Comparison of ENCODE assay signal across 24 mouse cellular contexts in genomic region chr3:89163123-89163522, GRCm38 (mm10). TPM values are rescaled to one million over a fixed set of nuclear protein-coding genes. Genes with fewer than 3 reads are reported as not detected.
DNase-seq lines count a peak whose midpoint lies in the region; TF ChIP-seq lines count a peak whose summit lies in the region.
"Had no signal": no experiment of that assay in that cellular context is flagged by ENCODE, and none has a peak within 500 bp of the region (broad histone marks: within the 10 kb centered on the region; RNA-seq: fewer than 3 reads in every experiment).

No protein-coding gene starts in this region.

- no peak overlapping the region for H3K4me3 ChIP-seq in cerebellum, adult 2 months (replicated peaks; ENCODE audit: insufficient read depth, low read depth, low read length)
- no peak overlapping the region for H3K4me3 ChIP-seq in ES-Bruce4 (ENCODE audit: low read depth, low read length)
- no peak overlapping the region for H3K4me3 ChIP-seq in bone marrow macrophage, adult 2 months (ENCODE audit: insufficient read depth, low read length)
- H3K4me3 ChIP-seq: forebrain, embryonic 10.5 days; heart, embryonic 12.5 days; stomach, embryonic 15.5 days had no signal

- H3K27ac ChIP-seq in cerebellum, adult 2 months (ENCODE audit: insufficient read depth, low read length): no peak overlapping the region
- 0 out of 2 replicates have a peak overlapping the region, but pooled peaks have one; percentile 37 for H3K27ac ChIP-seq in ES-Bruce4 (ENCODE audit: insufficient read depth, low read length)
- peak overlapping the region; percentile 49 for H3K27ac ChIP-seq in bone marrow macrophage, adult 2 months (ENCODE audit: insufficient read depth, low read depth, low read length)
- H3K27ac ChIP-seq: embryonic facial prominence, embryonic 15.5 days; limb, embryonic 10.5 days; stomach, embryonic 15.5 days had no signal

- TF ChIP-seq CTCF in cerebellum, adult 2 months (IDR thresholded peaks at IDR 0.05; ENCODE audit: borderline replicate concordance, insufficient read depth, low read depth, low read length): no peak
- TF ChIP-seq CTCF in ES-Bruce4 (IDR thresholded peaks at IDR 0.05; ENCODE audit: low read depth, low read length): no peak
- TF ChIP-seq CTCF in bone marrow macrophage, adult 2 months (IDR thresholded peaks at IDR 0.05; ENCODE audit: low read depth, low read length): no peak

- H3K9me3 ChIP-seq in ES-Bruce4 (replicated peaks; ENCODE audit: control insufficient read depth, insufficient read depth, low read length, poor library complexity, severe bottlenecking): no peaks in the 10 kb centered on the region
- H3K9me3 ChIP-seq: embryonic facial prominence, embryonic 15.5 days; forebrain, embryonic 10.5 days; heart, embryonic 12.5 days; limb, embryonic 10.5 days; liver, embryonic 15.5 days; neural tube, embryonic 15.5 days; stomach, embryonic 15.5 days had no signal

- no peak overlapping the region for H3K9ac ChIP-seq in ES-Bruce4 (ENCODE audit: low read depth, poor library complexity, severe bottlenecking)
- H3K9ac ChIP-seq: embryonic facial prominence, embryonic 15.5 days; neural tube, embryonic 15.5 days; stomach, embryonic 15.5 days had no signal

- DNase-seq in cerebellum, adult 9-10 months: peak; percentile 27
- DNase-seq in cerebellum, adult 2 months: no peak
- no peak for DNase-seq in thymus, postnatal 4 days
- DNase-seq in testis, postnatal 14 days (ENCODE audit: low spot score): no peak
- DNase-seq in heart, postnatal 36 days: no peak
- DNase-seq: cerebellum, adult 18-20 months; gastrocnemius, postnatal 25 days; heart, adult 18-20 months; heart, postnatal 10 days; layer of hippocampus, adult 9-11 months; liver; thymus, adult 18-20 months; thymus, postnatal 36 days had no signal

- H3K27me3 ChIP-seq in cerebellum, adult 2 months (ENCODE audit: control insufficient read depth, insufficient read depth, low read length): no peaks in the 10 kb centered on the region
- no peaks in the 10 kb centered on the region for H3K27me3 ChIP-seq in ES-Bruce4 (ENCODE audit: control insufficient read depth, insufficient read depth, low read length, poor library complexity, severe bottlenecking)
- H3K27me3 ChIP-seq: neural tube, embryonic 15.5 days had no signal

- peaks cover 15% of the 10 kb centered on the region for H3K36me3 ChIP-seq in ES-Bruce4 (ENCODE audit: control insufficient read depth, insufficient read depth, low read length, poor library complexity, severe bottlenecking)

- WGBS in cerebellum, adult 2 months: 80% methylated on average over 1 of the region's 1 CpGs

- no peak for TF ChIP-seq POLR2A in cerebellum, adult 2 months (IDR thresholded peaks at IDR 0.05; ENCODE audit: borderline replicate concordance, insufficient read depth, low read length)
- TF ChIP-seq POLR2A in ES-Bruce4 (IDR thresholded peaks at IDR 0.05; ENCODE audit: insufficient read depth, low read length): no peak
- no peak for TF ChIP-seq POLR2A in bone marrow macrophage, adult 2 months (IDR thresholded peaks at IDR 0.05; ENCODE audit: borderline replicate concordance, low read depth, low read length)

- peaks cover 8% of the 10 kb centered on the region; the same call in 1 of the 2 replicates for H3K4me1 ChIP-seq in cerebellum, adult 2 months (ENCODE audit: control insufficient read depth, insufficient read depth, low read length)
- peaks cover 2% of the 10 kb centered on the region for H3K4me1 ChIP-seq in ES-Bruce4 (ENCODE audit: control insufficient read depth, insufficient read depth, low read length)
- H3K4me1 ChIP-seq in bone marrow macrophage, adult 2 months (ENCODE audit: control insufficient read depth, insufficient read depth, low read length): peaks cover 20% of the 10 kb centered on the region

- intact Hi-C loops in heart, postnatal 36 days (cut with DNase I): loop anchor here (10.0 kb wide), 2 partner anchors 218 to 248 kb away; partner anchors contain the start of gene Msto1

- TF ChIP-seq EP300 in ES-Bruce4 (IDR thresholded peaks at IDR 0.05; ENCODE audit: insufficient read depth, low read depth, low read length): no peak

RNA-seq across cellular contexts. Expression of gene Clk2, which starts 1.5 kb away (rescaled TPM):
- 75.5 and 80.2 TPM in 2 replicates for polyA plus RNA-seq in cerebellum, adult 2 months (2012; rRNA removed)
- 79.4 and 82.9 TPM in 2 replicates for polyA plus RNA-seq in ES-Bruce4 (2011; ENCODE audit: insufficient read depth, insufficient read length, low read depth, missing spikeins)
- polyA plus RNA-seq in bone marrow macrophage, adult 2 months (2012; ENCODE audit: insufficient read depth, insufficient read length, missing spikeins): 52.5 and 61.4 TPM in 2 replicates
- 10 to 100 TPM; 15.8 to 19.9 TPM for total RNA-seq in heart, postnatal 36 days (2021)

RNA-seq across cellular contexts. Expression of gene Hcn3, which starts 3.1 kb away (rescaled TPM):
- polyA plus RNA-seq in cerebellum, adult 2 months (2012; rRNA removed): 13.0 and 14.6 TPM in 2 replicates
- 2.2 and 4.7 TPM in 2 replicates for polyA plus RNA-seq in ES-Bruce4 (2011; ENCODE audit: insufficient read depth, insufficient read length, low read depth, missing spikeins)
- polyA plus RNA-seq in bone marrow macrophage, adult 2 months (2012; ENCODE audit: insufficient read depth, insufficient read length, missing spikeins): 0.47 TPM in 1 of 2 replicates, not detected in the other
- total RNA-seq in heart, postnatal 36 days (2021): under 1 TPM; 0.17 to 0.38 TPM

RNA-seq across cellular contexts. Expression of gene Scamp3, which starts 14.2 kb away (rescaled TPM):
- 109 and 121 TPM in 2 replicates for polyA plus RNA-seq in cerebellum, adult 2 months (2012; rRNA removed)
- polyA plus RNA-seq in ES-Bruce4 (2011; ENCODE audit: insufficient read depth, insufficient read length, low read depth, missing spikeins): 74.8 and 75.7 TPM in 2 replicates
- polyA plus RNA-seq in bone marrow macrophage, adult 2 months (2012; ENCODE audit: insufficient read depth, insufficient read length, missing spikeins): 76.5 and 77.9 TPM in 2 replicates
- 10 to 100 TPM; 49.8 to 49.9 TPM for total RNA-seq in heart, postnatal 36 days (2021)

RNA-seq across cellular contexts. Expression of gene Fam189b, which starts 19.8 kb away (rescaled TPM):
- 86.8 and 97.7 TPM in 2 replicates for polyA plus RNA-seq in cerebellum, adult 2 months (2012; rRNA removed)
- polyA plus RNA-seq in ES-Bruce4 (2011; ENCODE audit: insufficient read depth, insufficient read length, low read depth, missing spikeins): 21.7 and 25.7 TPM in 2 replicates
- polyA plus RNA-seq in bone marrow macrophage, adult 2 months (2012; ENCODE audit: insufficient read depth, insufficient read length, missing spikeins): 17.4 TPM in 2 replicates
- total RNA-seq in heart, postnatal 36 days (2021): 1 to 10 TPM; 4.6 to 5.5 TPM

RNA-seq across cellular contexts. Expression of gene Pklr, which starts 27.2 kb away (rescaled TPM):
- polyA plus RNA-seq in cerebellum, adult 2 months (2012; rRNA removed): 0.03 and 0.07 TPM in 2 replicates
- polyA plus RNA-seq in ES-Bruce4 (2011; ENCODE audit: insufficient read depth, insufficient read length, low read depth, missing spikeins): 0.21 TPM in 1 of 2 replicates, not detected in the other
- not detected in 2 replicates for polyA plus RNA-seq in bone marrow macrophage, adult 2 months (2012; ENCODE audit: insufficient read depth, insufficient read length, missing spikeins)
- total RNA-seq in heart, postnatal 36 days (2021): not detected
- total RNA-seq: gastrocnemius, postnatal 25 days; heart, adult 18-20 months; heart, postnatal 10 days; left cerebral cortex, adult 8-10 months; midbrain, postnatal 0 days had no signal
